Mouse (Mus musculus) stomach, embryonic 15.5 days (tissue): ENCODE measurements around the gene Ncbp3. TPM values are rescaled to one million over a fixed set of nuclear protein-coding genes. Genes with fewer than 3 reads are reported as not detected.

Experiments
- ATAC-seq: fragments of 200-750 bp; cut with Nextera tagmentation; 2 replicates; pipeline ENCODE4 v1.8.0; 2017; ENCODE audit warnings: low read depth, moderate number of reproducible peaks, moderate TSS enrichment; ENCODE audit not compliant: insufficient read depth, low FRiP score
- H3K27ac ChIP-seq: fragments of 300-500 bp; sonication (generic); 2 replicates; pipeline ENCODE4 v1.5.1; 2015; ENCODE audit warnings: mild to moderate bottlenecking, inconsistent platforms
- H3K27me3 ChIP-seq: fragments of 300-500 bp; sonication (generic); replicated peaks from 2 replicates; pipeline ENCODE4 v1.6.1; 2015; ENCODE audit warnings: inconsistent platforms
- H3K36me3 ChIP-seq: fragments of 300-500 bp; sonication (generic); 2 replicates; pipeline ENCODE4 v1.6.1; 2015; ENCODE audit warnings: inconsistent platforms
- H3K4me1 ChIP-seq: fragments of 300-500 bp; sonication (generic); 2 replicates; pipeline ENCODE4 v1.6.1; 2015; ENCODE audit warnings: inconsistent platforms
- H3K4me2 ChIP-seq: fragments of 300-500 bp; sonication (generic); 2 replicates; pipeline ENCODE4 v1.6.1; 2015; ENCODE audit warnings: mild to moderate bottlenecking, inconsistent platforms
- H3K4me3 ChIP-seq: fragments of 300-500 bp; sonication (generic); replicated peaks from 2 replicates; pipeline ENCODE4 v1.5.1; 2015; ENCODE audit warnings: inconsistent platforms
- H3K9ac ChIP-seq: fragments of 300-500 bp; sonication (generic); 2 replicates; pipeline ENCODE4 v1.6.1; 2015; ENCODE audit warnings: inconsistent platforms
- H3K9me3 ChIP-seq: fragments of 300-500 bp; sonication (generic); 2 replicates; pipeline ENCODE4 v1.6.1; 2016; ENCODE audit warnings: inconsistent platforms
- WGBS: fragments of 180-500 bp; shearing (Covaris S2); methylation state at CpG from one replicate; pipeline ENCODE4 v1.1.7; 2015; 5-methylcytosine and 5-hydroxymethylcytosine counted together
- polyA plus RNA-seq: library from polyadenylated mRNA; unstranded; fragments of >200 nt; fragmentation: Nextera tagmentation; extraction: Ambion mirVana; gene quantifications from 2 replicates; pipeline ENCODE4 v1.2.1, GENCODE M21; 2015

The Ncbp3 gene
- polyA plus RNA-seq, result 10.4 and 12.0 TPM in 2 replicates

DNA sequence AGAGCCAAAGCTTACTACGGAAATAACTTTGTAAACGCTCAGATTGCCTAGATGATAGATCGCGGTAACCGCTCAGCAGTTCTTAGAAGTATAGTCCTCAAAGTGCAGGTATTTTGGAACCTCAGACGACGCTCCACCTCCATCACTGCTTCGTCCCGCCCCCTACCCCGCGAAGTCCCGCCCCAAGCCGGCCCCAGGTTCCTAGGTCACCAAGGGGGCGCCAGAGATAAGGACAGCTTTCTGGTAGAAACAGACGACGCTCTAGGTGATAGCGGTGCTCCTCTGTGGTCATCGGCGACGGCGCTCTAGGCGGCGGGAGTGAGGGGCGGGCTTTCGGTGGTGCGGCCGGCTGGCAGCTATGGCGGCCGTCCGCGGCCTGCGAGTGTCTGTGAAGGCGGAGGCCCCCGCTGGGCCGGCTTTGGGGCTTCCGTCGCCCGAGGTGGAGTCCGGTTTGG lies at the start of gene Ncbp3:
Ncbp3 (plus strand) TSS at position 242 of the 455 bp plus-strand sequence.
- H3K4me3 ChIP-seq, result peak within 1 kb of the TSS; percentile 95
- no peaks in the 10 kb centered on the region for H3K27me3 ChIP-seq
- WGBS, result under 1% methylated on average over 39 of the region's 39 CpGs
- H3K36me3 ChIP-seq, result peaks cover 11% of the 10 kb centered on the region; the same call in 1 of the 2 replicates
- peak within 1 kb of the TSS; percentile 93 for H3K9ac ChIP-seq
- peak within 1 kb of the TSS; percentile 92 for H3K27ac ChIP-seq
- peaks cover 14% of the 10 kb centered on the region; the same call in 1 of the 2 replicates for H3K4me1 ChIP-seq
- peak; percentile 95 for ATAC-seq
- H3K4me2 ChIP-seq, result peak within 1 kb of the TSS; percentile 56
- H3K9me3 ChIP-seq, result no peaks in the 10 kb centered on the region

DNA sequence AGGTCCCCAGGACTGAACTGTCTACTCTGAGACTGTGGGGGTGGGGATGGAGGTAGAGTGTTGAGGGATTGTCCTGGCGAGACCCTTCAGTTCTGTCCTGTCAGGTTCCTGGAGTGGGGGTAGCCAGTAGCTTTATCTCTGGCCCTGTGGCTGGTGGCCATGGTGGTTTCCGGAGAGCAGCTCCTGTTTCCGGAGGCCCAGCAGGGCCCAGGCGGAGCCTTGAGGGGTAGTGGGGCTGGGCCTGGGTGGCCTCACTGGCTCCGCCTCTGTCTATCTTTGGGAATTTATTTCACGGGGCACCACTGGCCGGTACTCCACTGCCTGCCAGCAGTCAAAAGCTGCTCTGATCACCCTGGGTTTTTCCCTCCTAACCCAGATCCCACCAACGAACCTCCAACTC lies 48.8 kb upstream of the Ncbp3 start, which contains the start of gene P2rx1:
P2rx1 (plus strand) TSS at position 333 of the 400 bp plus-strand sequence.
- peak; percentile 47; the same call in 1 of the 2 replicates for ATAC-seq
- Histone ChIP-seq H3K36me3 (no peaks in the 10 kb centered on the region), H3K9ac (no peak within 1 kb of the TSS), H3K4me3 (no peak within 1 kb of the TSS), H3K9me3 (no peaks in the 10 kb centered on the region), H3K4me2 (no peak within 1 kb of the TSS), H3K27ac (no peak within 1 kb of the TSS), H3K27me3 (no peaks in the 10 kb centered on the region), H3K4me1 (peaks cover 17% of the 10 kb centered on the region)
- WGBS, result 28% methylated on average over 8 of the region's 8 CpGs

DNA sequence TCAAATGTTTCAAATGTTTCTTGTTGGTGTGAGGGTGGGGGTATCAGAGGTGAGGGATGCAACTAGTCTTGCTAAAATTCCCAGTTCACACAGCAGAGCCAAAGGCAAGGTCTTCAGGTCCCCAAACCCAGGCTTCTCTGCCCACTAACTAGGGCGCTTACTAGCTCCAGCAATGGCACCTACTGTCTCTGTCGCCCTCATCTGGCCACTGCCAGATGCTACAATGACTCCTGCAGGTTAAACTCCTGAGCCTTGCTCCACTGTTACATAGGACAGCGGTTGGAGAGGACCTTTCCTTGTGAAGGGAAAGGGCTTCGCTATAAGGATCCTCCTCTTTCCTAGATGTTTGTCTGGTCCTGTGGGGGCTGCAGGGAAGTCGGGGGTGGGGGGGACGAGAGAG lies 46.6 kb upstream of the Ncbp3 start:
- no peak overlapping the region for H3K4me2 ChIP-seq
- 7% methylated on average over 6 of the region's 6 CpGs for WGBS
- no peak overlapping the region for H3K27ac ChIP-seq
- H3K27me3 ChIP-seq, result no peaks in the 10 kb centered on the region
- peaks cover 17% of the 10 kb centered on the region for H3K4me1 ChIP-seq
- peak; percentile 24; the same call in 1 of the 2 replicates for ATAC-seq
- H3K4me3 ChIP-seq, result no peak overlapping the region
- H3K9me3 ChIP-seq, result no peaks in the 10 kb centered on the region
- H3K36me3 ChIP-seq, result no peaks in the 10 kb centered on the region
- H3K9ac ChIP-seq, result no peak overlapping the region

DNA sequence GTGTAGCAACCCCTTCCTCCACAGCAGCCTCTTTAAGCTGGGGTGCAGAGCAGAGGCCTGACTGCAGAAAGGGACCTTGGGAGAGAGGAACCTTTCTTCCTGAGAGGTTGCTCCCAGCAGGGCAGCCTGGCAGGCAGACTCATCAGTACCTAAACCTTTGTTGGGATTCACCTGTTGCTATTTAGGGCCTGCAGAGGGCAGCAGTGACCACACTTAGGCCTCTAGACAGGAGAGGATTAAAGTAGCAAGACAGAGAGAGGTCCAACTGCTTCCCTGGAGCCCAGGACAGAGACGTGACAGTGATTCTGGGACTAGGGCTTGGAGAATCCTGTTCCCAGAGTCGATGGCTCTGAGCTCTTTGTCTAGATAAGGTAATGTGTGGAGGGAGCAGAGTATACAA lies 41.2 kb upstream of the Ncbp3 start:
- Histone ChIP-seq H3K4me2 (no peak overlapping the region), H3K9ac (no peak overlapping the region), H3K27me3 (no peaks in the 10 kb centered on the region), H3K4me3 (no peak overlapping the region), H3K9me3 (no peaks in the 10 kb centered on the region), H3K4me1 (peaks cover 5% of the 10 kb centered on the region; the same call in 1 of the 2 replicates), H3K27ac (no peak overlapping the region), H3K36me3 (no peaks in the 10 kb centered on the region)
- peak; percentile 64; the same call in 1 of the 2 replicates for ATAC-seq
- 1% methylated on average over 2 of the region's 2 CpGs for WGBS

DNA sequence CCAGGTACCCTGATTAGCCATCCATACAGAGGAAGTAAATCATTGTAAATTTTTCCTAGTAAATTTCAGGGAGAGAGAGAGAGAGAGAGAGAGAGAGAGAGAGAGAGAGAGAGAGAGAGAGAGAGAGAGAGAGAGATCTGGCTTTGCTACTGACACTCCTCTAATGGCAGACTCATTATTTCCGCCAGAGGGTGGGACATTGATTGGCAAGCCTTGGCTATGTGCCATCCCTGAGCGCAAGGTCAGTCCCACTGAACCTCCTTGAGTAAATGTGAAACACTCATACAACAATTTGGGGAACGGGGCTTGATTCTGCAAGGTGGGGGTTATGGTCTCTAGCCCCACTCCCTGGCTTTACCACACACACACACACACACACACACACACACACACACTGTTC lies 40.5 kb upstream of the Ncbp3 start:
- H3K4me2 ChIP-seq, result no peak overlapping the region
- WGBS, result 56% methylated on average over 3 of the region's 3 CpGs
- H3K36me3 ChIP-seq, result no peaks in the 10 kb centered on the region
- no peak for ATAC-seq
- no peak overlapping the region for H3K9ac ChIP-seq
- H3K27ac ChIP-seq, result no peak overlapping the region
- no peaks in the 10 kb centered on the region for H3K9me3 ChIP-seq
- H3K4me1 ChIP-seq, result peaks cover 5% of the 10 kb centered on the region; the same call in 1 of the 2 replicates
- H3K4me3 ChIP-seq, result no peak overlapping the region
- no peaks in the 10 kb centered on the region for H3K27me3 ChIP-seq

DNA sequence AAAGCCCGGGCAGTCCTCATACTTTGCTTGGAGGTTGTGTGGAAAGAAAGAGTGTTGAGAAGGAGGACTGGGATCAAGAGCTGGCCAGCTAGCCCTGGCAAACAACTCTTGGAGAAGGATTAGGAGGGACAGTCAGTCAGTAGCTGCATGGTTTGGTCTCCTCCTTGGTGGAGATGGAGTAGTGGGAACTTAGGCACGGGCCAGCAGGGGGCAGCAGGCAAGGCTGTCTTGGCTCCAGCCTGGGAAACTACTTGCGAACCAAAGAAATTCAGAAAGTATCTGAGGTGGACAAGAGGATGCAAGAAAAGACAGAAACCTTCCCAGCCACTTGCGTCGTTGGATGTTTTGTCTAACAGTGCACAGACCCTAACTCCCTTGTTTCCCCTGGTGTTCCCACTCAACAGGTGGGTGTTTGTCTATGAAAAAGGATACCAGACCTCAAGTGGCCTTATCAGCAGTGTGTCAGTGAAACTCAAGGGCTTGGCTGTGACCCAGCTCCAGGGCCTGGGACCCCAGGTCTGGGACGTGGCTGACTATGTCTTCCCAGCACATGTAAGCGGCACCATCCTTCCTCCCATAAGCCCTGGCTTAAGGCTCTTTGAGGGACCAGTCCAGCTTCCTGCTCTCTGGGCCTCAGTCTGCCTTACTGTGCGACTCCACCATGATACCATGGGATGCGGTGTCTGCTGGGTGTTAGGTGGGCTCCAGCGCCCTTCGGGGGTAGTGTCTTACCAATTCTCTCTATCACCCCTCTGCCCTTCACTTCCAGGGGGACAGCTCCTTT lies 39.7 kb upstream of the Ncbp3 start:
- 58% methylated on average over 11 of the region's 11 CpGs for WGBS
- no peak overlapping the region for H3K4me2 ChIP-seq
- H3K27me3 ChIP-seq, result no peaks in the 10 kb centered on the region
- H3K9ac ChIP-seq, result no peak overlapping the region
- ATAC-seq, result no peak
- peaks cover 5% of the 10 kb centered on the region; the same call in 1 of the 2 replicates for H3K4me1 ChIP-seq
- H3K27ac ChIP-seq, result no peak overlapping the region
- H3K4me3 ChIP-seq, result no peak overlapping the region
- no peaks in the 10 kb centered on the region for H3K9me3 ChIP-seq
- H3K36me3 ChIP-seq, result no peaks in the 10 kb centered on the region

DNA sequence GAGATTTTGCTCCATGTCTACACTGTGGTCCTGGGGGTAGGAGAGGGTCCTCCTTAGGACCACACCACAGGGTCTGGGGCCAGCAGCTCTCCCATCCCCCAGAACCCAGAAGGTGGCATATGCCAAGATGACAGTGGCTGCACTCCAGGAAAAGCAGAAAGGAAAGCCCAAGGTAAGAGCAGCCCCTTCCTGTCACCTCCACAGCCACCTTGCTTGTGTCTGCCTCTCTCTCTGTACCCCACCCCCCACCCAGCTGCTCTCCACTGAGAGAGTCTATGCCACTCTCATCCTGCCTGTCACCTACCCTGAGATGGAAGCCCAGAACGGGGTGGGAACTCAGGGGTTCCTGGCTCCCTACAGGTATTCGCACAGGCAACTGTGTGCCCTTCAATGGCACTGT lies 38.8 kb upstream of the Ncbp3 start:
- H3K9me3 ChIP-seq, result no peaks in the 10 kb centered on the region
- no peak for ATAC-seq

DNA sequence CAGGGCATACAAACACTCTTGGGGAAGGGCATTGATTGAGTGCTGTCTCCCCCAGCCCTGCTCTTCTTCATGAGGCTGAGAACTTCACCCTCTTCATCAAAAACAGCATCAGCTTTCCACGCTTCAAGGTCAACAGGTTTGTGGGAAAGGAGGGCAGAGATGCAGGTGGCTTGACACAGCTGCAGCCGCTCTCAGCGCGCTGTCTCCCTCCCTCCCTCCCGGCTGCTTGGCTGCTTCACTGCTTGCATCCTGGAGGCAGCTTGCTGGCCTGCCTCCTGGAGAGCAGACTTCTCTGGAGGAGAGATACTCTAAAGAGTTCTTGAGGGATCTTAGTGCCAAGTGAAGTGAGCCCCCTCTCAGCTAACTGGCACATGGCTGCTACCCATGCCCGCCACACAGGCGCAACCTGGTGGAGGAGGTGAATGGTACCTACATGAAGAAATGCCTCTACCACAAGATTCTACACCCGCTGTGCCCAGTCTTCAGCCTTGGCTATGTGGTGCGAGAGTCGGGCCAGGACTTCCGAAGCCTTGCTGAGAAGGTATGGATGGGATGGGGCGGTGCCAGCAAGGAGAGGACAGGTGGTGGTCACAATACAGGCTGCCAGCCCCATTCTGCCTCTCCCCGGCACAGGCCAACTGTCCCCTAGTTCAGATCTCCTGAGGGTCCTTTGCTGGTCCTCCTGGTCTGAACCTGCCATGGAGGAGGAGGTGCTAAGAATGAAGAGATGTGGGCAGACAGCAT lies 37.9 kb upstream of the Ncbp3 start:
- H3K9ac ChIP-seq, result no peak overlapping the region
- no peaks in the 10 kb centered on the region for H3K27me3 ChIP-seq
- H3K4me3 ChIP-seq, result peak overlapping the region; percentile 25
- H3K4me2 ChIP-seq, result no peak overlapping the region
- WGBS, result 61% methylated on average over 13 of the region's 13 CpGs
- no peaks in the 10 kb centered on the region for H3K9me3 ChIP-seq
- no peaks in the 10 kb centered on the region for H3K36me3 ChIP-seq
- 0 out of 2 replicates have a peak overlapping the region, but pooled peaks have one; percentile 18 for H3K27ac ChIP-seq
- H3K4me1 ChIP-seq, result peaks cover 9% of the 10 kb centered on the region; the same call in 1 of the 2 replicates
- no peak for ATAC-seq

More for the DNA sequence above, 38.8 kb upstream of the Ncbp3 start:
- Histone ChIP-seq H3K4me1 (peaks cover 5% of the 10 kb centered on the region; the same call in 1 of the 2 replicates), H3K27me3 (no peaks in the 10 kb centered on the region), H3K9ac (no peak overlapping the region), H3K4me2 (no peak overlapping the region), H3K27ac (0 out of 2 replicates have a peak overlapping the region, but pooled peaks have one; percentile 18), H3K36me3 (no peaks in the 10 kb centered on the region), H3K4me3 (no peak overlapping the region)
- WGBS, result 55% methylated on average over 2 of the region's 2 CpGs

DNA sequence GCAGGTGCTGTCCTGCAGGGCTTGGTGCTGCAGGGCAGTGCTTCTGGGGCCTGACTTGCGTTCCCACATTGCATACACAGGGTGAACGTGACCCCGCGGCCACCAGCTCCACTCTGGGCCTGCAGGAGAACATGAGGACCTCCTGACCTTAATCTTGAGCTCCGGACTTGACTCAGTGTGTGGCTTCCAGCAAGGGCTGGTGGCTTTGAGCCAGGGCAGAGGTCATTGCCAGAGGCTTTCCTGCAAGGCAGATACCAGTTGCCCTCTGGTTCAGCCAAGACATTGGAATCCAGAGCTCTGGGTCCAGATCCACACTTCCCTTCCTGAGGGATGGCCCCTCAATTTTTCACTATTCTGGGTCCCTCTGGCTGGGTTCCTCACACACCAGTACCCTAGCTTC lies 33.6 kb upstream of the Ncbp3 start:
- Histone ChIP-seq H3K9ac (no peak overlapping the region), H3K4me2 (no peak overlapping the region), H3K27ac (no peak overlapping the region), H3K9me3 (no peaks in the 10 kb centered on the region), H3K27me3 (no peaks in the 10 kb centered on the region), H3K4me3 (no peak overlapping the region), H3K4me1 (peaks cover 25% of the 10 kb centered on the region), H3K36me3 (no peaks in the 10 kb centered on the region)
- no peak for ATAC-seq
- WGBS, result 75% methylated on average over 5 of the region's 5 CpGs

DNA sequence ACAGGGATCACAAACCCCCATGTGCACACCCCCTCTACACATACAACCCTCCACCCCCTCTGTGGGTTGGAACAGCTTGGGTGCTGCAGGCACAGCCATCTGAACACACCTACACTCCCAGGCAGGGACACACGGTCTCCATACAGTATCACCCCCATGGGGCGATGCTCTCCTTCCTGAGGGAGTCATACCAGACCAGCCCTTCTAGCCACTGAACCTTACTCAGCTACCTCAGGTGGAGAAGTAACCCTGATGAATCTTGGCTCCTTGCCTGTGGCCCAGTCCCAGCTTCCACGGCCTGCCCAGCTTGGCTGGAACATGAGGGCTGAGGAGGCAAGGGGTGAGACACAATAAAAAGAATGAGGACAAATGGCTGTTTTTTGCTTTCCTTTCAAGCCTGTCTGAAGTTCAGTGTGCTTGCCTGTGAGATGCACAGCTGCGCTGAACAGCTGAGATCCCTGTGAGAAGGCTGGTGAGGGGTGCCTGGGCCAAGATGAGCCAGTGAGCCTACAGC lies 32.7 kb upstream of the Ncbp3 start:
- no peak for ATAC-seq
- Histone ChIP-seq H3K27me3 (0 out of 2 replicates have a peak, but pooled peaks cover 6% of the 10 kb centered on the region), H3K36me3 (no peaks in the 10 kb centered on the region), H3K4me3 (no peak overlapping the region), H3K4me2 (no peak overlapping the region), H3K4me1 (peaks cover 34% of the 10 kb centered on the region), H3K9ac (no peak overlapping the region), H3K27ac (peak overlapping the region; percentile 44; the same call in 1 of the 2 replicates), H3K9me3 (no peaks in the 10 kb centered on the region)
- 77% methylated on average over 4 of the region's 4 CpGs for WGBS

DNA sequence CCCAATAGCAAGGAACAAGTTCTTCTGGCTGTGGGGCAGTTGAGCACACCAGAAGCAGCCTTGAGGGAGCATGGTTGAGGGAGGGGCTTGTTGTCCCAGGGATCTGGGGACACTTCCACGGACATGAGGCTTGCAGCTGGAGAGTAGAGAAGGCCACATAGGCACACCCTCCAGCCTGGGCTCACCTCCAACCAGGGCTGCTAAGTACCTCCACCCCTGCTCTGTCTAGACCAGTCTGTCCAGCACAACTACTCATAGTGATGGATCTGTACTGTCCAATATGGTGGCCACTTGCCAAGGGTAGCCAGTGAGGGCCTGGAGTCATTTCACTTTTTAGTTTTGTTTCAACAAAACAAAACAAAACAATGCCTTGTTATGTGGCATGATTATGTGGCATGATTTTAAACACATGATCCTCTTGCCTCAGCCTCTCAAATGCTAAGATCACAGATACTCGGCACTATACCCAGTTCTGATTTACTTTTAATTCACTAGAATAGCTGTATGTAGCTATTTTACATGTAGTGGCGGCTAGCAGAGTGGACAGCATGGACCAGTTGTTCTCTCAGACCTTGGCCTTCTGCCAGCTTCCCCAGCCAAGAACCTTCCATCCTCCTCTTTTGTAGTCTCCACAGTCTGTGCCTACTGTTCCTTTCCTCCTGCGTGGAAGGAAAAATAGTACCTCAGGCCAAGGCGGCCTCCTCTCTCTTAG lies 32.0 kb upstream of the Ncbp3 start:
- no peaks in the 10 kb centered on the region for H3K36me3 ChIP-seq
- H3K9ac ChIP-seq, result no peak overlapping the region
- peak overlapping the region; percentile 44; the same call in 1 of the 2 replicates for H3K27ac ChIP-seq

More for the DNA sequence above, 32.0 kb upstream of the Ncbp3 start:
- Histone ChIP-seq H3K4me3 (no peak overlapping the region), H3K27me3 (peaks cover 11% of the 10 kb centered on the region; the same call in 1 of the 2 replicates), H3K4me2 (no peak overlapping the region), H3K9me3 (no peaks in the 10 kb centered on the region), H3K4me1 (peaks cover 37% of the 10 kb centered on the region)
- ATAC-seq, result no peak
- 57% methylated on average over 5 of the region's 5 CpGs for WGBS
